ENCODE assay signal across 21 mouse cellular contexts in the genomic region with DNA sequence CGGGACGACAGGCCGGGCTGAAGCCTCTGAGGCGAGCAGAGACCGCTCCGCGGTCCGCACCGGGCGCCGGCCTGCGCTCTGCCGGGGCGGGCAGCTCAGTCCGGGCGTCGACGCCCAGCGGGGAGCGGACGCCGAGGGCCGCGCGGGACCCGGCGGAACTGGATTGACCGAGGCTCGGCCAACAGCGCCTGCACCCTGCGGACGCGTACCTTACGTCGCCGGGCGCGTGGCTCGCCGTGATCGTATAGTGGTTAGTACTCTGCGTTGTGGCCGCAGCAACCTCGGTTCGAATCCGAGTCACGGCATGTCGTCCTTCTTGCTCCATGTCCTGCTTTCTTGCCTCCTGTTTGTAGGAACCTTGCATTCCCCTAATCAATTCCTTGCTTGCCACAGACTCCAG. TPM values are rescaled to one million over a fixed set of nuclear protein-coding genes. Genes with fewer than 3 reads are reported as not detected.
DNase-seq lines count a peak whose midpoint lies in the region; ATAC-seq and TF ChIP-seq lines count a peak whose summit lies in the region.
"Not testable (repeated sequence)": the region's sequence is repeated elsewhere in the genome, so short reads cannot be mapped to it uniquely, and the experiment has no call there.
"Had no signal": no experiment of that assay in that cellular context is flagged by ENCODE, and none has a peak within 500 bp of the region (broad histone marks: within the 10 kb centered on the region; RNA-seq: fewer than 3 reads in every experiment).

Gene BC107364 (minus strand): TSS at position 45 of the 400 bp plus-strand sequence.

- peaks cover 12% of the 10 kb centered on the region for H3K27me3 ChIP-seq in embryonic facial prominence, embryonic 15.5 days
- H3K27me3 ChIP-seq in hindbrain, embryonic 11.5 days (ENCODE audit: control insufficient read depth, insufficient read depth, low read length); intestine, postnatal 0 days (replicated peaks; ENCODE audit: control insufficient read depth, insufficient read depth, low read length); liver, embryonic 14.5 days (ENCODE audit: control insufficient read depth, insufficient read depth, low read length); midbrain, postnatal 0 days (ENCODE audit: insufficient read depth, low read length); stomach, embryonic 15.5 days (replicated peaks): not testable (repeated sequence)

- TF ChIP-seq EP300 in liver, embryonic 14.5 days (IDR thresholded peaks at IDR 0.05; ENCODE audit: low read depth): not testable (repeated sequence)

- H3K4me2 ChIP-seq in embryonic facial prominence, embryonic 15.5 days (replicated peaks); hindbrain, embryonic 11.5 days (replicated peaks; ENCODE audit: low read depth, low read length); intestine, postnatal 0 days (replicated peaks; ENCODE audit: low read depth); liver, embryonic 14.5 days (ENCODE audit: low read depth); midbrain, postnatal 0 days (ENCODE audit: low read depth, low read length, poor library complexity, severe bottlenecking); stomach, embryonic 15.5 days: not testable (repeated sequence)

- H3K4me3 ChIP-seq in embryonic facial prominence, embryonic 15.5 days (replicated peaks); hindbrain, embryonic 11.5 days (ENCODE audit: low read depth, low read length); intestine, postnatal 0 days (ENCODE audit: low read depth, low read length); liver, embryonic 14.5 days (ENCODE audit: insufficient read depth in 1 of 2, low read depth in 2 of 2, low read length in 2 of 2); midbrain, postnatal 0 days (ENCODE audit: low read depth, low read length); stomach, embryonic 15.5 days (replicated peaks): not testable (repeated sequence)

- no CpG with 5 or more reads among the region's 48 CpGs for WGBS in embryonic facial prominence, embryonic 15.5 days
- no CpG with 5 or more reads among the region's 48 CpGs for WGBS in hindbrain, embryonic 11.5 days
- no CpG with 5 or more reads among the region's 48 CpGs for WGBS in intestine, postnatal 0 days
- no CpG with 5 or more reads among the region's 48 CpGs for WGBS in liver, embryonic 14.5 days (ENCODE audit: insufficient replicate concordance)
- no CpG with 5 or more reads among the region's 48 CpGs for WGBS in midbrain, postnatal 0 days
- WGBS in stomach, embryonic 15.5 days: no CpG with 5 or more reads among the region's 48 CpGs

- peak; percentile 21; the same call in 1 of the 2 replicates for ATAC-seq in embryonic facial prominence, embryonic 15.5 days (ENCODE audit: insufficient number of reproducible peaks, low FRiP score, low TSS enrichment, low read depth)
- peak; percentile 26; the same call in 1 of the 2 replicates for ATAC-seq in granulocyte monocyte progenitor cell, adult 5-6 weeks (replicated peaks; ENCODE audit: poor library complexity, severe bottlenecking)
- 0 out of 2 replicates have a peak, but pooled peaks have one; percentile 30 for ATAC-seq in hindbrain, embryonic 11.5 days (ENCODE audit: low FRiP score)
- peak; percentile 26; the same call in 1 of the 2 replicates for ATAC-seq in intestine, postnatal 0 days
- ATAC-seq in liver, embryonic 14.5 days (ENCODE audit: insufficient read depth): peak; percentile 69
- ATAC-seq in megakaryocyte, adult 5-6 weeks (ENCODE audit: poor library complexity, severe bottlenecking): peak; percentile 36; the same call in 1 of the 2 replicates
- 0 out of 2 replicates have a peak, but pooled peaks have one; percentile 16 for ATAC-seq in midbrain, postnatal 0 days (ENCODE audit: low FRiP score)
- ATAC-seq in stomach, embryonic 15.5 days (ENCODE audit: insufficient read depth, low FRiP score, low read depth): peak; percentile 61; the same call in 1 of the 2 replicates

- H3K9ac ChIP-seq in embryonic facial prominence, embryonic 15.5 days; hindbrain, embryonic 11.5 days (ENCODE audit: low read depth, low read length); intestine, postnatal 0 days (ENCODE audit: low read depth, low read length); liver, embryonic 14.5 days (replicated peaks); midbrain, postnatal 0 days (replicated peaks; ENCODE audit: low read length, poor library complexity, severe bottlenecking); stomach, embryonic 15.5 days: not testable (repeated sequence)

- not testable (repeated sequence) for DNase-seq in hindbrain, embryonic 11.5 days (ENCODE audit: low spot score); liver, embryonic 14.5 days (ENCODE audit: low read depth in 3 of 3, low spot score in 3 of 3); midbrain, postnatal 0 days (ENCODE audit: low spot score)

- TF ChIP-seq CTCF in intestine, postnatal 0 days (IDR thresholded peaks at IDR 0.05; ENCODE audit: low read depth); liver, embryonic 14.5 days (IDR thresholded peaks at IDR 0.05; ENCODE audit: low read depth); midbrain, postnatal 0 days (IDR thresholded peaks at IDR 0.05): not testable (repeated sequence)

- H3K27ac ChIP-seq in embryonic facial prominence, embryonic 15.5 days (replicated peaks); hindbrain, embryonic 11.5 days (ENCODE audit: low read depth, low read length); intestine, postnatal 0 days (ENCODE audit: low read depth, low read length); liver, embryonic 14.5 days; midbrain, postnatal 0 days (ENCODE audit: low read depth, low read length); stomach, embryonic 15.5 days: not testable (repeated sequence)

- H3K4me1 ChIP-seq in embryonic facial prominence, embryonic 15.5 days; hindbrain, embryonic 11.5 days (replicated peaks; ENCODE audit: control insufficient read depth, insufficient read depth, low read length); intestine, postnatal 0 days (replicated peaks; ENCODE audit: control insufficient read depth, insufficient read depth, low read length); liver, embryonic 14.5 days (replicated peaks; ENCODE audit: control insufficient read depth in 2 of 2, insufficient read depth in 2 of 2, low read length in 1 of 2); midbrain, postnatal 0 days (ENCODE audit: insufficient read depth, low read length); stomach, embryonic 15.5 days: not testable (repeated sequence)

- H3K9me3 ChIP-seq in embryonic facial prominence, embryonic 15.5 days (replicated peaks); hindbrain, embryonic 11.5 days (ENCODE audit: control insufficient read depth, low read length); intestine, postnatal 0 days (ENCODE audit: control insufficient read depth); liver, embryonic 14.5 days (ENCODE audit: control insufficient read depth, low read length); midbrain, postnatal 0 days (ENCODE audit: low read length); stomach, embryonic 15.5 days: not testable (repeated sequence)

- H3K36me3 ChIP-seq in embryonic facial prominence, embryonic 15.5 days; hindbrain, embryonic 11.5 days (ENCODE audit: control insufficient read depth, insufficient read depth, low read length); intestine, postnatal 0 days (ENCODE audit: control insufficient read depth, insufficient read depth); liver, embryonic 14.5 days (replicated peaks; ENCODE audit: control insufficient read depth, insufficient read depth, low read depth); midbrain, postnatal 0 days (ENCODE audit: insufficient read depth, low read length); stomach, embryonic 15.5 days: not testable (repeated sequence)

RNA-seq across cellular contexts. Expression of gene BC107364, which starts in this region (rescaled TPM):
- polyA plus RNA-seq in embryonic facial prominence, embryonic 15.5 days (2015; fragmentation: Nextera tagmentation; extraction: Ambion mirVana): 0.31 TPM in 1 of 2 replicates, not detected in the other
- total RNA-seq in granulocyte monocyte progenitor cell, adult 5-6 weeks (2014; fragmentation: Nextera tagmentation): not detected in 2 replicates
- total RNA-seq in granulocyte monocyte progenitor cell, adult 5-6 weeks (2017): not detected in 2 replicates
- not detected in 2 replicates for polyA plus RNA-seq in hindbrain, embryonic 11.5 days (2014; fragmentation: Nextera tagmentation; extraction: Ambion mirVana)
- polyA plus RNA-seq in intestine, postnatal 0 days (2015; fragmentation: Nextera tagmentation; extraction: Ambion mirVana): 0.54 and 0.56 TPM in 2 replicates
- polyA plus RNA-seq in liver, embryonic 14.5 days (2012; rRNA removed): not detected in 2 replicates
- not detected in 2 replicates for polyA plus RNA-seq in liver, embryonic 14.5 days (2014; fragmentation: Nextera tagmentation; extraction: Ambion mirVana)
- total RNA-seq in megakaryocyte, adult 5-6 weeks (2015): not detected in 2 replicates
- total RNA-seq in megakaryocyte, adult 5-6 weeks (2017): not detected in 2 replicates
- not detected in 2 replicates for total RNA-seq in midbrain, postnatal 0 days (2014; rRNA removed)
- not detected in 2 replicates for polyA plus RNA-seq in midbrain, postnatal 0 days (2015; fragmentation: Nextera tagmentation; extraction: Ambion mirVana)
- 0.28 and 0.37 TPM in 2 replicates for polyA plus RNA-seq in stomach, embryonic 15.5 days (2015; fragmentation: Nextera tagmentation; extraction: Ambion mirVana)
- total RNA-seq: adrenal gland, postnatal 10 days; common myeloid progenitor, adult 5-6 weeks; gastrocnemius, adult 8-10 months; heart, postnatal 10 days; layer of hippocampus, adult 2 months; layer of hippocampus, postnatal 36 days; left cerebral cortex, postnatal 14 days had no signal
- polyA plus RNA-seq: embryonic facial prominence, embryonic 10.5 days; frontal cortex, adult 2 months; G1E; hindbrain, embryonic 13.5 days; limb, embryonic 13.5 days; spleen, adult 2 months had no signal

Comparison
In these comparisons a context has a peak if more than half of its experiments do, and no peak if none do; other contexts are left out.
1. Peak in ATAC-seq in embryonic facial prominence, embryonic 15.5 days; RNA of the gene not detected or under 1 TPM.
2. Peak in ATAC-seq in granulocyte monocyte progenitor cell, adult 5-6 weeks; RNA of the gene not detected or under 1 TPM.
3. Peak in ATAC-seq in hindbrain, embryonic 11.5 days; RNA of the gene not detected or under 1 TPM.
4. Peak in ATAC-seq in intestine, postnatal 0 days; RNA of the gene not detected or under 1 TPM.
5. Peak in ATAC-seq in liver, embryonic 14.5 days; RNA of the gene not detected or under 1 TPM.
6. Peak in ATAC-seq in megakaryocyte, adult 5-6 weeks; RNA of the gene not detected or under 1 TPM.
7. Peak in ATAC-seq in midbrain, postnatal 0 days; RNA of the gene not detected or under 1 TPM.
8. Peak in ATAC-seq in stomach, embryonic 15.5 days; RNA of the gene not detected or under 1 TPM.
9. ATAC-seq: peak in every context shown above with its lines; median percentile 69 in liver, embryonic 14.5 days; 61 in stomach, embryonic 15.5 days; 36 in megakaryocyte, adult 5-6 weeks; 30 in hindbrain, embryonic 11.5 days; 26 in granulocyte monocyte progenitor cell, adult 5-6 weeks; 26 in intestine, postnatal 0 days; 21 in embryonic facial prominence, embryonic 15.5 days; 16 in midbrain, postnatal 0 days.